Mouse (Mus musculus) left cerebral cortex, adult 11 months (tissue): Measurements from ENCODE around the gene Ttf2.

ENCODE experiments used
- DNase-seq: peaks from one replicate; pipeline ENCODE4 v3.0.0; 2022; ENCODE audit warnings: low spot score

Gene Ttf2

DNA sequence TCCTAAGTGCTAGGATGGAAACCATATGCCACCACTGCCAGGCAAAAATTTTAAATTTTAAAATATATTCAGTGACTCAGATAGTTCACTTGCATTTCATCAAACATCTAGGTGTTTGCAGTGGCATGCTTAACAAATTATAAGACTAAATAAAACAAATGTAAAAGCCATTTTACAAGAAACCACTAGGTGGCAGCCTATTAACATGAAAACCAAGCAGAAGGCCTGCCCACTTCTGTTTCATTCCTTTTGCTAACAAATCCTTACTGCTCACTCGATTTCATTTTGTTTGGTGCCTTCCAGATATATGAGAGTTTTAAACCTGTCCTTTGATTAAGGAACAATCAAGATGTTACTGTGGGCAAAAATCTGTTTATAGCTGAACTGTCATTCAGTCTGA is 4.4 kb upstream of the Ttf2 start:
- no peak for DNase-seq

DNA sequence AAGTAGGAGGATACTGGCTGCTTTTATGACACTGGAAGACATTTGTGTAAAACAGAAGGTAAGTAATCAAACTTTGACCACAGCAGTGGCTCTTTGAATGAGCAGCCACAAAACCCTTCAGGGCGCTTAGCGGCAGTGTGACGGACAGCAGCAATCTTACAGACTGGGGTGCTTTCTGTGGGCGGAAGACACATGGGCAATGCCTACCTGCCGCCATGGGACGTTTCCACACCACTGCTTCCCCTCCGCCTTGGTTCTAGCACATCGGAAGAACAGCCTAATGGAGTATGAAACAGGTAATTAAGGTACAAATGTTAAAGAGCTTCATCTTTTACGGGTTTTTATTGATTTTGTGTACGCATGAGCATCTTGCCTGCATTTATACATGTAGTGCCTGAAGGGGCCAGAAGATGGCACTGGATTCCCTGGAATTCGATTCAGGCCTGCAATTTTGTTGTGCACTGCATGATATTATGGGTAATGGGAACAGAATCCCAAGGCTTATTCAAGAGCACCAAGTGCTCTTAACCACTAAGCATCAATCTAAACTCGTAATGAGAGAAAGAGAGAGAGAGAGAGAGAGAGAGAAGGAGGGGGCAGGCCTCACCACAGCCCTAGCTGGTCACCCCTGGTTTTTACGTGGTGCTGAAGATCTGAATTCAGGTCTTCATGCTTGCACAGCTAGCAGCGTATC is 5.5 kb downstream of the Ttf2 start:
- peak; percentile 39 for DNase-seq

DNA sequence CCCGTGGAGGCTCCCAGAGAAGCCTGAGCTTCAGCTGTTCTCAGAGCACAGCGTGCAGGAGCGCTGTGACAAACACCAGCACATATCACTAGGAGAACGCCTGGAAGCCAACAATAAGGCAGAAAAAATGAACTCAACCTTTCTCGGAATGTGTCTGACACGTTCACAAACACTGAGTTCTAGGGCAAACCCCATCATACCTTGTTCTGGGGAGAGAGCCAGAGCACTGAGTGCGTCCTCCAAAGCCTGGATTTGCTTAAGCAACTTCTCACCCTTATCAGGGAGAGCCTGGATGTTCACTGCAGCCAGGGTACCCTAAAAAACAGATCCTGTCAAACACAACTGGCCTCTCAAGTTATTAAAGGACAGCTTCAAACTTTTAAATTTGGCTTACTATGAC is 8.0 kb downstream of the Ttf2 start:
- no peak for DNase-seq

DNA sequence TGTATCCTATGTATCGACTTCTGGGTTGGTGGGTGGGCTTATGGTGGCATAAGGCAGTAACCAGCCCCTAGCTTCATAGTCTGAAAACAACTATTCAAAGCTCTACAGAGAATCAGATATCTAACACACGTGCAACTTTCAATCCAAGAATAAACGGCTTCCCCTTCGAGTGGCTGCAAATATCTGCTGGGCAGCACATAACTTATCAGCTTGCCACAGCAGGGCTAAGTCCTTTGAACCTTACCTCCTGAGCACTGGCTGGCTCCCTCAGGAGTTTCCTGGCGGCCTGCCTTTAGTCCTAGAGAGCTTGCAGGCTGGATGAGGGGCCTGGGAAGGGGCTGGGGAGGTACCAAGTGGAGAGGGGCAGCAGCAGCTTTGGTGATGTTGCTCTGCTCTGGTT is 8.5 kb downstream of the Ttf2 start:
- DNase-seq = no peak

DNA sequence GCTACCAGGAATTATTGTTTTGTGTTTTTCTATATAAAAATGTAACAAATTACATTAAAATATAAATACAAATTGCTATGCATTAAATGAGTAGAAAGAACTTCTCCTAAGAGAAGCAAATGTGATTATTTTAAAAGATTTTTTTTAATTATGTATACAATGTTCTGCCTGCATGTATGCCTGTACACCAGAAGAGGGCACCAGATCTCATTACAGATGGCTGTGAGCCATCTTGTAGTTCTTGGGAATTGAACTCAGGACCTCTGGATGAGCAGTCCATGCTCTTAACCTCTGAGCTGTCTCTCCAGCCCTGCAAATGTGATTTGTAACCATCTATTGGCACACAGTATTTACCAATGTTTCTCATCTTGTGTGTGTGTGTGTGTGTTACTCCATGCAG is 14.8 kb downstream of the Ttf2 start:
- DNase-seq = no peak

DNA sequence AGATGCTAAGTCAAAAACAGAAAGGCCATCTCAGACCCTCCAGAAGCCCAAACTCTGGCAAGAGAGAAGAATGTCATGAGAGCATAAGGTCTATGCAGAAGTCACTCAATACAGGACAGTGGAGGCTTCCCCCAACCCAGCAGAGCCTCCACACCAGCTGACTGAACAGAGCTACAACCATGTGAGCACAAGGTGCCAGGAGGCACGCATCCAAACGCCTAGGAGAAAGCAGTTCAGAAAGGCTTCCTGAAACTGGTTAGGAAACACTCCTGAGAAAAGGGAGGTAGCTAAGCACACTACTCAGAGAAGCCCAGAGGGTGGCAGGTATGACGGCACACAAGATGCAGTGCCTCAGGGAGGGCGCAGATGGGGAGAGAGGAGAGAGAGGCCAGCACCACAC is 17.9 kb downstream of the Ttf2 start:
- no peak for DNase-seq

DNA sequence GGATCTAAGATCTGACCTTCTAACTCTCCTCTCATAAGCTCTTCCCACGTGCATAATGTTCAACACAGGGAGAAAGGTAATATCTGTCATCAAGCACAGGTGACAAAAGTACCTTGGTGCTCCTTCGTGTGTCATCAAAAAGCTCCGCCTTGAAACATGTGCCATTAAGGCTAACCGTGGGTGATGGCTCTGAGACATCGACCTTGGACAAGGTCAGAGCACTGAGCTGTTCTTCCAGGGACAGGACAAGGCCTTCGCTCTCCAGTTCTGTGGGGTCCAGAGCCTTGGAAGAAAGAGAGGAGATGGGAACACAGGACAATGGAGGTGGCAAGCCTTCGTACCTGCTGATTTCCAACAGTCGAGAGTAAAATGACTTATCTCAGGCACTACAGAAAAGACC is 22.2 kb downstream of the Ttf2 start:
- no peak for DNase-seq

DNA sequence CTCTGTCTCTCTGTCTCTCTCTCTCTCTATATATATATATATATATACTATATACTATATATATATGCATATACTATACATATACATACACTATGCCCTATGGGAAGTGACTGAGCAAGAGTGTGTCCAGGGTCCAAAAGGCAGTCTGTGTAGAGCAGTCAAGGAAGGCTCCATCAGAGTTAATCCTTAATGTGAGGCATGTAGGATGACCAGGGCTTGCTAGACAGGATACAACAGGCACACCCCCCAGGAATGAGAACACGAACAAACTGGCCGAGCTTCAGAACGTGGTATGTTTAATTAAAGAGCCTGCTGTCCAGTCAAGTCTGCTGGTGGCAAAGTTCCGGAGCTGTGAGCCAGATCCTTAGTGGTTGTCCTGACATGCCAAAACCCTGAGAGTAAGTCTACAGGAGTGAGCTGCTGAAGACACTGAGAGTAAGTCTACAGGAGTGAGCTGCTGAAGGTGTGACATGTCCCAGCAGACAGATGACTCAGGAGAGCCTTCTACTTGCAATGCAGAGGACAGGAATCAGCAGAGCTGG is 28.9 kb downstream of the Ttf2 start:
- no peak for DNase-seq

DNA sequence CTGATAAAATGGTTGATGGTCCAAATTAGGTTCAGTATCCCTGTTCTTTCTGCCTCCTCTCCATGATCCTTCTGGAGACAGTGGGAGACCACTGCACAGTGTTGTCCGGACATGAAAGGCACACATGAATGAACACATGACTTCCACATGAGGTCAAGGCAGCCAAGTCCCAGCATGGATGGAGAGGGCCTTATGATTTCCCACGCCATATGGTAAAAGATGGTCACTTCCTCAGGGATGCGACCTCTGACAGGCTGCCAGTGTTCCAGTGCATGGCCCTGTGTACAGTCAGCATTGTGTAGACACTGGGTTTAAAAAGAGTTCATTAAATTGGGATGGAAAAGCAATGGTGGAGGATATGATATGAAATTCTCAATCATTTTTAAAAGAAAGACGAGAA is 31.3 kb downstream of the Ttf2 start:
- no peak for DNase-seq

DNA sequence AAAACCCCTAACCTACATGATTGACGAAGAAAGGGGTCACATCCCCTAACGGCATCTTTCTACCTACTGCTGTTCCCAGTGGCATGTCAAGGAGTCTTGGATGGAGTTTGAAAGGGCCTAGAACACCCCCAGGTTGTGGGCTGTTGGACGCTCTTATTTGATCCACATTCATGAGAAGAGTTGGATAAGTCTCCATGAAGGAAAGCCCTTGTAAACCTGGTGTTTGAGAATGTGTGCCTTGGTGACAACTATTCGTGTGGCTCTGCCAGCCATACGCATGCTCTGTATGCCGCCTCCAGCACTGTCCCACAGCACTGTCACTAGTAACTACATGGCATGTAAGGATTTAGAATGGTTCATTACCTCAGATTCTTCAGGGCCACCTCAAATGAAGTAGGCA is 33.3 kb downstream of the Ttf2 start:
- no peak for DNase-seq

DNA sequence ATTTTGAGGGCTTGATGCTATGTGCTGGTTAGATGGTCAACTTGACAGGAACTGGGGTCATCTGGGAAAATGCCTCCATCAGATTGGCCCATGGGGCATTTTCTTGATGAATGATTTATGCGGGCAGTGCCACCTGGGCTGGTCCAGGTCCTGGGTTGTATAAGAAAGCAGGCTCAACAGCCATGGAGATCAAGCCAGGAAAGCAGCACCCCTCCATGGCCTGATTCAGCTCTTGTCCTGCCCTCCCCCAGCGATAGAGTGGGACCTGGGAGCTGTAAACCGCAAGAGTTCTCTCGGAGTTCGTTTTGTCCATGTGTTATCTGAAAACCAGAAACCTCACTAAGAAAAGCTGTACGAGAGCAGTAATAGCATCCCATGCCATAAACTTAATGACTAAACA is 33.9 kb downstream of the Ttf2 start:
- DNase-seq = no peak

DNA sequence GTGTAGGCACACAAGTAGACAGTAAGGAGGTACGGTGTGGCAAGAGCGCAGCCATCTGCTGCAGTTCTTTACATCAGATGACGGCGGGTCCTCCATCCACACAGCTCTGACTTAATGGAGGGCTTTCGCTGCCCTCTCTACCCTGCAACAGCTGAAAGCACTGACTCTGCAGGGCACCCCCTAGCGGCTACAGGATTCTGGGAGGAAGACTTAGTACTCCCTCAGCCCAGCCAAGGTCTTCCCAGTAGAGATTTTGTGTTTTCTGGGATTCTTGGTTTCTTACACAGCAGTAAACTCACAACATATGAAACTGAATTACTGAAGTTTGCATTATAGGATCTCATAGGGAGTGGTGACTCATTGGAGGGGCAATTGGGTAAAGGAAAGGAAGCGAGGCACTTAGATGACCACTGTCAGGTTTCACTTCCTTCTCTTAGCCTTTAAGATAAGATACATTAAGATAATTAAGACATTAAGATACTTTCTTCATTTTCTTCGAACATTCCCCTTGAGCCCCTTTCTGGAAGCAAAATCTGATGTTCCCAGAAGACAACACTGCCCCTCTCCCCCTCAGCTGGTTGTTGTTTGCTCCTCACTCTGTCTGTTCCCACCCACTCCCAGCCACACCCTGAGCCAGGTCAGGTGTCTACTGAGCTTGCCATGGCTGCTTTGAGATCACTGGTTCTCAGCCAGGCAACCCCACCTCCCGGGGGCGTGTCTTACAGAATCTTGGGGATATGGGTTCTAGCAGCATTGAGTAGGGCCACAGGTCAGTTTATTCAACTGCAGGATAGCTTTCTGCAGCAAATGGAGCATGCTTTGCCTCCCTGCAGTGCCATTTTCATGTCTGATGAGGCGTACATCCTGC is 37.2 kb downstream of the Ttf2 start:
- DNase-seq = no peak

DNA sequence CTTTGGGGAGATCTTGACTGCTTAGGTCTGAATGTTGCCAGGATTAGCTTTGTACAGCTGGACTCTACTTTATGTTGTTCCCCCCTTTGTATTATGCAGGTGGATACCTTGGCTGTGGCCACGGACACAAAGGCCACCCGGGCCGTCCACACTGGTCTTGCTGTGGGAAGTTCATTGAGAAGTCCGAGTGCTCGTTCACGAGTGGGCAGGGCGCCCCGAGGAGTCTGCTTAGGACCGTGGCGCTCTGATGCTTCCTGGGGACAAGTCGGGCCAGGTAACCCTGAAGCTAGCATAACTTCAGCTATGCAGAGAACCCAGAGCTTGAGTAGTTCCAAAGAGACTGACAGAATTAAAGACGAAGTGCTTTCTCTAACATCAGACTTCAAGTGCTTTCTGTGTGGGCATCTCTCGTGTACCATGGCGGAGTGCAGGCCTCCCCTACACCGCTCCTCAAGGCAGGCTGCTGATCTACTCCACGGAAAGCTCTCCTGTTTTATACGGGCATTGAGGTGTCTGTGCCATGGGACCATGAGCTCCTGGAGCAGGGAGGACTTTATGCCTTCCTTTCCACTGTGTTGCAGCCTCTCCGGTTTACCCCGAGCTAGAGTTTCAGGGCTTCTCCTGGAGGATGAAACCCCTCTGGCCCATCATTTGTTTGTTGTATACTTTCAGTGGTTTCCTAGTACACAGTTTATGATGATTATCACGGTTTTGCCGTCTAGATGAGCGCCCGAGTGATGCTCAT is 38.0 kb downstream of the Ttf2 start:
- DNase-seq = no peak

DNA sequence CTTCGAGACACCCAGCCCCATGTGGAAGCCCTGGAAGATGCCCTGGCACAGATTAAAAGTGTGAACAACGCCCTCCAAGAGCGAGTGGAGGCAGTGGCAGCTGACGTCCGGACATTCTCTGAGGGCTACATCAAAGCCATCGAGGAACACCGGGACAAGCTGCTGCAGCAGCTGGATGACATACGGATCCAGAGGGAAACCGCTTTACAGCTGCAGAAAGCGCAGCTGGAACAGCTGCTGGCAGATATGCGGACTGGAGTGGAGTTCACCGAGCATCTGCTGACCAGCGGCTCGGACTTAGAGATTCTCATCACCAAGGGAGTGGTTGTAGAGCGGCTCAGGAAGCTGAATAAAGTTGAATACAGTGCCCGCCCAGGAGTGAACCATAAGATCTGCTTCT is 44.3 kb downstream of the Ttf2 start:
- DNase-seq = no peak

DNA sequence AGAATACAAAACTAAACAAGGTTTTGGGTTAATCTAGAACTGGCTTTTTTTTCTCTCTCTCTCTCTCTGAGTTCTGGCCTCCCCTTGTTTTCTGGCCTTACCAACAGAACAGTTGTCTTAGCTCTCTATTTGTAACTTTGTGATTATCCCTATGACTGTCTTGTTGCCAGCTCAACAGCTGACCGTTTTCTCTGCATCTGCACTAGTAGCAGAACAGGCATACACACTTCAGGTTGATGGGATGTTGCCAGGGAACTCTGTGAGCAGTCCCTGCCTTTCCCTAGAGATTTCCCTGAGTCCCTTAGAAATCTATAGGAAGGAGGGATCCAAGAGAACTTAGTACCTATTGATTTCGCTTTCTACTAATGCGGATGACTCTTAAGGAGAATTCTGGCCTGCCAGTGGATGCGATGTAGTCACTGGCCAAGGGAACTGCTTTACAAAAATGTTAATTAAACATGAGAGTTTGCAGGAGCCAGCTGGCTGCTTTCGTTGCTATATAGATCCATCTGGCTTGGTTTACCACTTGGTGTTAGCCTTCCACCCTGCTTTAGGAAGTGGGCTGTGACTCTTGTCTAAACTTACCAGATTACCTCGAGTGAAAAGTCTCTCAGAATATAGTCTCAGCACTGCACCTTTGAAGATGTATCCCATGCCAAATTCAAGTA is 45.3 kb downstream of the Ttf2 start:
- DNase-seq = no peak

DNA sequence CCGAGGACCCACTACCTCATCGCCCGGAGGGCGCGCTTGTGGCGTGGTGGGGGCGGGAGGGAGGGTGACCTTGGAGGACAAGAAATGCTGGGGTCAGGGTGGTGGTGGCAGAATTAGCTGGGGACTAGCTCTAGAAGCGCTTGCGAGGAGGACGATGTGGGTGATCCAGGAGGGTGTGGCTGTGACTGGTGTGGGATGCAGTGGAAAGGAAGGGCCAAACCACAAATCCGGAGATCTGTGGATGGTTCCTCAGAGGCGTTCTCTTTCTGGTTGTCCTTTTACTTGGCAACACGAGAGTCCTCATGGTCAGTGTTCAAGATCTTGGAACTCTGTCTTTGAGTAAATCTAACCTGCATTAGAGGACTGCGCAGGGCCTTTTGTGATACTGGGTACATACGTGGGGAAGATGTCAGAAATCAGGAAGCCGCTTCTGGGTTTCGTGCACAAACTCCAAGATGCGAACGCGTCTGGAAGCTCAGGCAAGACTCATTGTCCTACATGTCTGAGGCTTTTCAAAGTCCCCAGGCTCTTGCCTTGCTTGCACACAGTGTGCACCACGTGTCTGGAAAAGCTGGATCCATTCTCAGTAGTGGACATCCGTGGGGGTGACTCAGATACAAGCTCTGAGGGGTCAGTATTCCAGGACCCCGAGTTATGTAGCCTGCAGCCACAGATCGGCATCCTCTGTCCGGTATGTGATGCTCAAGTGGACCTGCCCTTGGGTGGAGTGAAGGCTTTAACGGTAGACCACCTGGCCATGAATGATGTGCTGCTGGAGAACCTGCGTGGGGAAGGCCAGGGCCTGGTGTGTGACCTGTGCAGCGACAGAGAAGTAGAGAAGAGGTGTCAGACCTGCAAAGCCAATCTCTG is 46.7 kb downstream of the Ttf2 start:
- no peak for DNase-seq

DNA sequence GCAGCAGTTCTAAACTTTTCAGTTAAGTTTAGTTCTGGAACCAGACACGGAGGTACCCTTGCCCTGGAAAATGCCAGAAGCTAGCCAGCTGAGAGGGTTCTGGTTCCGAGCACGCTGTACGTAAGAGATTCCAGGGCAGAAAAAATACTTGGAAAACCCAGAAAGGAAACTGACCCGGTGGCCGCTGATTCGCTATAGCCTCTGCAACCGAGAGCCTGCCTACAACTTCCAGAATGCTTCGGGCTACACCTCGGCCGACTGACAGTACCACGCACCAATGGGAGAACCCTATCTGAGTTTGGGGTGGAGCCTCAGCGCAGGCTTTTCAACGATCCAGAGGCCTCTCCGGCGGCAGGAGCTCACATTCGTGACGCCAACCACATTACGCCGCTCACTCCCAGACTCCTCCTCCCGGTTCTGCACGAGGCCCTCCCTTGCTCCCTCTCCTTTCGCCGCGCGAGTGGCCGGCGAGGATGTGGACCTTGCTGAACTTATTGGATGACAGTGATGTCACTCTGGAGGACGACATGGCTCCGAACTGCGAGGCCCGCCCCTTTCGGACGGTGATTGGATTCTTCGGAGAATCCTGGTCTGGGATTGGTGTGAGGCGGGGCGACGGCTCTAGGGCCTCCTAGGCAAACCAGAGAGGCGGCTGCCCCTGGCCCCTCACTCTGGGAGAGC is 47.5 kb downstream of the Ttf2 start, which contains the start of gene Trim45:
Trim45 (plus strand) TSS at position 378 of the 681 bp plus-strand sequence.
- peak; percentile 99 for DNase-seq

DNA sequence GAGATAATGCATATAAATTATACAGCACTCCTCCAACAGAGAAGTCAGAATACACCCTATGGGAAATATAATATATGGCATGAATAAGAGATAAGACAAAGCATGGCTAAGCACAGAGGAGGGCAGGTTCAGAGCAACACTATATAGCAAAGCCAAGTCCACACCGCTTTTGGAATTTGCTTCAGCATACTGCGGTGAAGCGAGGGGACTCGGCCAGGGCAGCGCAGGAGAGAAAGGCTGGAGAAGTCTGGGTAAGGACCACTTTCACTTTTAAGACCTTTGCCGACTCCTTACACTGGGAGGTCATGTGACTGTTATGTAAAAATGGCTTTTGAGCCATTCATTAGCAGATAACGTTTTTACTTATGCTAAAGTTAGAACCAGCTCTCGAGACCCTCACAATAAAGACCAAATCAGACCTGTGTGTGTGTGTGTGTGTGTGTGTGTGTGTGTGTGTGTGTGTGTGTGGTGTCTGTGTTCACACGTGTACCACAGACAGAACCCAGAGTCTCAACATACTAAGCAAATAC is 48.8 kb downstream of the Ttf2 start:
- DNase-seq = no peak

DNA sequence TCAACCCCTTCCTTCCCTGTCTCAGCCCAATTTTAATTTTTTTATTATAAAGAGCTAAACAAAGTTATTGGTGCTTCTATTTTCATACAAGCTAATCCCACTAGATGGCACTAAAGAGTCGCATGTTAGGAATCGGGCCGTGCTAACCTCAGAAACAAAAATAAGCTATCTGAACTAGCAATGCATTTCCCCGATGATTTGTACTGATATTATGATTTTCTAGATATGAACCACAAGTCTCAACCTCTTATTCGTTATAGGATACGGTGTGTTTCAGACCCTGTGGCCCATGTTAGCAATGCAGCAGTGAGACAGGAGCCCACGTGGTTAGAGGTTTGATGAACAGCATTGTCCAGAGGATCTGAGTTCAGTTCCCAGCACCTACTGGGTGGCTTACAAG is 52.6 kb downstream of the Ttf2 start:
- DNase-seq = no peak
